Mouse (Mus musculus) brain, embryonic 14.5 days (tissue): ENCODE data around the gene Nrcam. TPM values are rescaled to one million over a fixed set of nuclear protein-coding genes. Genes with fewer than 3 reads are reported as not detected.

Experiments used
- DNase-seq: peaks from one replicate; pipeline ENCODE4 v3.0.0-alpha.2; 2011; ENCODE audit warnings: low read depth
- CTCF ChIP-seq: fragments of 200-500 bp; IDR thresholded peaks from 2 replicates; pipeline ENCODE4 v1.5.1; 2012; ENCODE audit warnings: inconsistent platforms, mild to moderate bottlenecking, moderate library complexity, borderline replicate concordance; ENCODE audit not compliant: insufficient read depth, insufficient read length; ENCODE audit errors: extremely low read depth
- POLR2A ChIP-seq: fragments of 200-500 bp; IDR thresholded peaks from 2 replicates; pipeline ENCODE4 v1.6.1; 2012; ENCODE audit warnings: mild to moderate bottlenecking, inconsistent platforms, borderline replicate concordance; ENCODE audit not compliant: poor library complexity, insufficient read depth, insufficient read length, severe bottlenecking; ENCODE audit errors: extremely low read depth
- polyA plus RNA-seq: library from polyadenylated mRNA; depleted of rRNA; stranded (reverse); fragments of >200 nt; gene quantifications from 2 replicates; pipeline ENCODE4 v1.2.3, GENCODE M21; 2012

The Nrcam gene
- polyA plus RNA-seq, 1 experiment = 89.1 TPM

DNA sequence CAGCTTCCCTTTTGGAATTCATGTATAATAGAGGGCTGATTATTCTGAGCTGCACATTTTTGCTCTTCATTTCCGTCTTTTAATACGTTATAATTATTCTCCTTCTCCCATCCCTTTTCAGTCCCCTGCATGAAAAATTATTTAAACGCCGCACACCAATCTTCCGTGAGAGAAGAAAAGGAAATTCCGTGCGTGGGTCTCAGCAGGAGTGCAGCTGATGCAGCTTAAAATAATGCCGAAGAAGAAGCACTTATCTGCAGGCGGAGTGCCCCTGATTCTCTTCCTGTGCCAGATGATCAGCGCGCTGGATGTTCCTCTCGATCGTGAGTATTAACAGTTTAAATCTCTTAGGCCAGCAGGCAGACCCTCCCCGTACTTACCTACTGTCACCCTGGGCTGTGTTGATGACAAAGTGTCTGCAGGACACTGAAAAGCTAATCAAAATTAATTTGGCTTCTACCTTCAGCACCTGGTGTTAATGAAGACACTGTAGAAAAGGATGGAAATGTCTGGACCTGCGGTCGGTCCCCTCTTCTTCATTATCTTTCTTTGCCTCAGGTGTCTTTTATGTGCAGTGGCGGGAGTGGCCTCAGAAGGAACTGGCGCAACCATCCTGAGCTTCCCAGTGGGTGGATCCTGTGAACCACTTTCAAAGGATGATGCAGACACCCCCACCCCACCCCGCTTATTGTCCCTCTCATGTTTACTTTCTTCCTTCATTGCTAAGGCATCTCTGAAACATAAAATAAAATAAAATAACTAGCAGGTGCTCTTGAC is 203.8 kb downstream of the Nrcam start:
- peak; percentile 64 for DNase-seq

DNA sequence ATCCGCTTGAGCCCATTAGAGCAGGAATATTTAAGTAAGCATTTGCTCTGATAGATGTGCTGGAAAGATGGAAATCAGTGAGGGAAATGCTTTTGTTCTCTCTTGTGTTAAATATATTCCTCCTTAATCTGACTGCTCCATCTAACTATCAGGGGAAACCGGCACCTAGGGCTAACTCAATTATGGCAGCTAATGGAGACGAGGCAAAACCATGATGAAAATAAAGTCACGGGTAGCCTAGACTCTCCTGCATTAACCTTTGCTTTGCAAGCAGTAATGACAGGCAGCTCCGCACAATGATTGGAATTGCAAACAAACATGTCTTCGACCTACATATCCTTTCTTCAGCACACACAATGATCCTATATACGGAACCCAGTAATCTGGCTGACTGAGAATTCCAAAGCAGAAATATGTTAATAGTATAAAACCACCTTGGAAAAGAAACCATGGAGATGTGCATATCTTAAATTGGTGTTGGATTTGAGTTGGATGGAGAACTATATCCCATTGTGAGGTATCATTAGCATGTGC is 205.5 kb downstream of the Nrcam start:
- TF ChIP-seq CTCF (no peak), POLR2A (no peak)
- DNase-seq = peak; percentile 56

More for the DNA sequence above, 203.8 kb downstream of the Nrcam start:
- TF ChIP-seq CTCF = no peak
- TF ChIP-seq POLR2A = no peak

DNA sequence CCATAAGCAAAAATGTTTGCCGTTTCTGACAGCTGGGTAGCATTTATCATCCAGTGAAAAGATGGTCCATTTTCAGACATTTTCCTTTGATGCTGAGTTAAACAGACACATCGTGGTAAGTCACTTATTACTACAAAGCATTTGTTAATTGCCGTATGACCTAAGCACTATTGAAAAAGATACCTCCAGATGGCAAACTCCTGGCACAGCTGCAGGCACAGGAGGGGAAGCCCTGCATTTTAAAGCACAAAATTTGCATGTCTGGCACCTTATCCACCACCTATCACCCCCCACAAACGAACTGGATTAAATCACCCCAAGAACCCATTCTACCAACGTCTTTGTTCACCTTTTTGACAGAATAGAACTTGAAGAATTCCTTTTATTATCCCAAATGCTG is 206.9 kb downstream of the Nrcam start:
- DNase-seq = peak; percentile 69
- no peak for TF ChIP-seq POLR2A

DNA sequence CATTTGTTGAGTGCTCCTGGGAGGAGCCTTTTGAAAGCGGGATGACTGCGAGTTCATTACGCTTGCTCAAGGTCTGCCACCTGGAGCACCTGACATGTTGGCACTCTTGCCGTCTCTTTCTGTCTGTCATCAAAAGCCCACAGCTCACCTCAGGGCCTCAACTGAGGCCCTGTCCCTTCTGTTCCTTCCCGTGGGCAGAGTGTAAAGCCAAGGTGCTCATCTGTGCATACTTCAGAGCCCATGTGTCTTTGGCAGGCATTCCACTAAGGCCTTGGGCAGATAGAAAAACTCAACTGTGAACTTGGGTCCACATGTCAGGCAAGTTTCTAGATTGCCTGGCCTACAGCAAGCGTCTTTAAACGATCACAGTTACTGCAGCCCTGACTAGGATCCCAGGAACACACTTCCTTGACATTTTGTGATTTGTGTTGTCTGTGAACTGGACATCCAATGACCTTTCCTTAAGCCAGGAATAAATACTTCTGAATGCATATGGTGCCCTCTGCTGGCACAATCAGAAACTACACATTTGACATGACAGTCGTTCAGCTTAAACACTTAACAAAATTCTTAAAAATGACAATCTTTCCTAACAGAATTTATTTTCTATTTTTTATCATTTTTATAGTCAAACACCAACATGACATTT is 219.2 kb downstream of the Nrcam start:
- peak; percentile 49; the same call in 1 of the 2 replicates for TF ChIP-seq CTCF
- no peak for TF ChIP-seq POLR2A
- DNase-seq = peak; percentile 91

DNA sequence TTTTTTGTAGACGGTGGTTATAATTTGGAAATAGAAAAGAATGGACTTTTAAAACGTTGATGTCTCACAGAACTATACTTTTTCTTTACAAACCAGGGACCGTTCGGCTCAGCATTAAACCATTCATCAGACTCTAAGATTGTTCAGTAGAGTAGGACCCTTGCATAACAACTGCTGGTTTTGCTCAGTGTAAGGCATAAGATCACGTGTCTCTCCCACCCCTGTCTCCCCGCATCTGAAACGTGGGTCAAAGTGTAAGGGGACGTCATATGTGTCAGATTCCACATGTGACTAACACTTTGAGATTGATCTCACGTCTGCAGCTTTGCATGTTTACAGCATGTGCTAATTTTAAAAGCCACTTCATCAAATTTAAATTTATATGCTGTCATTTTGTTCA is 219.8 kb downstream of the Nrcam start:
- TF ChIP-seq POLR2A (no peak), CTCF (no peak)
- no peak for DNase-seq

DNA sequence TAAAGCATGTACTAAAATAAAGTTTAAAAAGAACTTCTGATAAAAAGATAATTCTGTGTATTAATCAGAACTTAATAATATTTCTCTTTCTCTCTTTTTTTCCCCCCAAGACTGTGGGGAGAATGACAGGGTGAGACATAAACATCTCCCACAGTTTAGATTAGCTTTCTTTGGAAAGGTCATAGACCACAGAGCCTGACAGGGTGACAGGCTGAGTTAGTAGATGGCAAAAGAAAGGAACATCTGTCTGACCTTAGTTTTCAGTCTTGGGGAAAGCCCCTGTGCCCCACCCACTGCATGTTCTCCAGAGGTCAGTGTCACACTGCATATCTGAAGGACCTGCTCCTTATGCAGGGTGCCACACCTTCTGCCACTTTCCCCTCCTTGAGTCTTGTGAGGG is 222.9 kb downstream of the Nrcam start:
- no peak for TF ChIP-seq POLR2A
- no peak for TF ChIP-seq CTCF
- DNase-seq = no peak

DNA sequence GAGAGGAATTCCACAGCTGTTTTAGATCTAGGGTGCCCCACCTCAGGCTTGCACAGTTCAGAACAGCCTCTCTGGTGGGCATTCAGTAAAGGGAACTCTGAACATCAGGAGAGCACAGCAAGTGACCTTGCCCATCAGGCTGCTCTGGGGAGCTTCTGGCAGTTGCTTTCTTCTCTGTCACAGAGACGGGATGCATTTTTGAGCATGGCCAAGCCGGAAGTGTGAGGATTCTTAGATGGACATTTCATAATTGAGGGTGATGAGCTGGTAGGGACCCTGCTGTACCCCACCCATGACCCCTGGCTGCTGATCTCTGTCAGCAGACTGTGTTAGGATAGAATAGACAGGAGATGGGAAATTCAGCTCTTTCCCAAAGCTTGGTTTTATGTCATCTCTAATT is 225.4 kb downstream of the Nrcam start:
- TF ChIP-seq CTCF = no peak
- no peak for TF ChIP-seq POLR2A
- DNase-seq = no peak

DNA sequence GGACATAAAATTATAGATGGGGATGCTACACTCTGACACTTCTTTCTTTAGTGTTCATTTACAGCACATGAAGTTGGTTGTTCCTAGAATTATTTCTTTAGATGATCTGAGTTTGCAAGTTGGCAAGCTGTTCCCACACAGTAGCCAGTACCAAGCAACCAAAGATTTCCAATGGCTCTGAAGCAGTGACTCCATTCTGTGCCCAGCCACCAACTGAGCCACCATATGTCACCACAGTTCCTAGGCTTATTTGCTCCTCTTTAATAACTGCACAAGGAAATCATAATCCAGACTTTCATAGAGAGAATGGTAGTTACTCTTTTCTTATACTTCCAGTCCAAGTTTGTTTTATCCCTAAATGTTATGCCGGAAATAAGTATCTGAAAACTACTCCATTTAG is 226.1 kb downstream of the Nrcam start:
- TF ChIP-seq CTCF (no peak), POLR2A (no peak)
- no peak for DNase-seq

DNA sequence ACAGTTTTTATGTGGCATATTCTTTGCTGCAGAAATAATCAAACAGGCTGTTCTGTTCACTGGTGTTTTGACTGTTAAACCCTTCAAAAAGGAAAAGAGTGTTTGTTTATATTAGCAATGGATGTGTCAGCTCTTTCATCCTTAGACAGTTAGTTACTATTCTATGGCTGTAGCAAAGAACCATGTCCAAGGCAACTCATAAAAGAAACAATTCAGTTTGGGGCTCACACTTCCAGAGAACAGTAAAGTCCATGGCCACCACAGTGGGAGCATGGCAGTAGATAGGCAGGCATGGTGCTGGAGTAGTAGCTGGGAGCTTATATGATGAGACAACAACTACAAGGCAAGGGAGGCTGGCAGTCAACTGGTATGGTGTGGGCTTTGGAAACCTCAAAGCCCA is 231.3 kb downstream of the Nrcam start:
- TF ChIP-seq POLR2A (no peak), CTCF (no peak)
- DNase-seq = no peak

DNA sequence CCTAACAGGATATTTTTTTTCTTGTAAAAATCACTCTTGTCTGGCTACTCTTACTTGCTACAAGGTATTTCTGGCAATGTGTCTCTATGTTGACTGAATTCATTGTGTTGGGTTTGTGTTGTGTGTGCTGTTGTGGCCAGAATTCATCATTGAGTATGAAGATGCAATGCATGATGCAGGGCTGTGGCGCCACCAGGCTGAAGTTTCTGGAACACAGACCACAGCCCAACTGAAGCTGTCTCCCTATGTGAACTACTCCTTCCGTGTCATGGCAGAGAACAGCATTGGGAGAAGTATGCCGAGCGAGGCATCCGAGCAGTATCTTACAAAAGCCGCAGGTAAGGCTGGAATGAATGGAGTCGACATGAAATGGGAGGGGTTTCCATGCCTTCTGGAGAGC is 241.4 kb downstream of the Nrcam start:
- DNase-seq = peak; percentile 29
- TF ChIP-seq CTCF (peak; percentile 39; the same call in 1 of the 2 replicates), POLR2A (no peak)

DNA sequence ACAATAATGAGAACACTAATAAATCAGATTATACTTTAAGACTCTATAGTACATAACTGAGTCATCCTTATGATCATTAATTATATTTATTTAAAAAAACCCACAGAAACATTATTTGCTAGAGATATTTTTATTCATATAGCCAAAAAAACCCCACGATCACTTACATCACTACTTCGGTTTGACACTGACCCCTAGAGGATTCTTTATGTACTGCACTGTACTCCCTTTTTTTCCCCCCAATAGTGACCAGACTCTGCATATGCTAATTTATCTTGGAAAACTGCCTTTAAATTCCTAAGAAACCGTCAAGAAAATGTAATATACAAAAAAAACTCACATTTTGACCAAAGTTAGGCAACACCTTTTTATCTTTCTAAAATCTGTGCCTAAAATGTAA is 244.0 kb downstream of the Nrcam start:
- DNase-seq = peak; percentile 68
- TF ChIP-seq CTCF = peak; percentile 35; the same call in 1 of the 2 replicates
- no peak for TF ChIP-seq POLR2A

DNA sequence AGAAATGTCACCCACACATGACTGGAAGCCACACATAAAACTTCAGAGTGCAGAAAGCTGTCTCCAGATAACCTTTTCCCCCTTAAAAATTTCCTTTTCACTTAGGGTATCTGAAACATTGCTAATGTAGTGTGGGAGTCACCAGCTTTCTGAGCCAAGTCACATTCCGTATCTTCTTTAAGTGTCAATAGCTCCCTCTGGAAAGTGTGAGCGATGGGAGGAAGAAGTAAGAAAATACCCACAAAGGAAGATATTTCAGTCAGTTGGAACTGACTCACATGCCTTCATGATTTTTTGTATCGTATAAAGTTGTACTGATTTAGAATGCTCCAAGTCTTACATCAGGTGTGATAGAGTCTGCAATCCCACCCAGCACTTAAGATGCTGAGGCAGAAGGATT is 245.5 kb downstream of the Nrcam start:
- TF ChIP-seq CTCF = no peak
- no peak for TF ChIP-seq POLR2A

DNA sequence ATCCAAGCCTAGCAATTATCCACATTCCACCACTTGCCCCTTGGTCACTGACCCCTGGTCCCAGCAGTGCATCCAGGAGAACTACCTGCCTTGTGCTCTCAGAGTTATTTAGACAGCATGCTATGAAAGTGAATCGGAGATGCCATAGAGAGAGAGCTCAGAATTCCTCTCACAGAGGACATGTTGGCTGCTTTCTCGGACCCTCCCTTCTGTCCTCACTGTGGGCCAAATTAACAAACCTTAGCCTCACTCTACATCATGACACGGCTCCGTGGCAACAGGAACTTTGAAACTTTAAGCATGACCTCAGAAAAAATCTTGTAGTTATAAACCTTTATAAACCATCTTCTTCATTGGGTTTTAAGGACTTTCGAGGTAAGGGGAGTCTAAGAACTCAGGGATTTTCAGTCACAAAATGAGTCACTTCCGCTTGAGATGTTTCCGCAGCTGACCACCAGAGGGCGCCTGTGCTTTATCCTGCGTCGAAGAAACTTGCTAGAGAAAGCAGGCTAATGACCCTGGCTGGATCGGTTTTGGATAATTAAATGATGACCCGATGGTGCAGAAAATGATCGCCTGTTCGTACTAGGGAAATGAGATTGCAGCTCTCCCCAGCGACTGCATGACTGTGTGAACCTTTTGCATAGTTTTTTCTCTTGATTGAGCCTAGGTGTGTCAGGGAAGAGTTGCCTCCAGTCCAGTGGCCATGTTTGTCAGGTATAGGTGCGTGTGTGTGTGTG is 272.9 kb downstream of the Nrcam start:
- peak; percentile 85 for DNase-seq
- TF ChIP-seq CTCF (peak; percentile 86), POLR2A (no peak)

More for the DNA sequence above, 245.5 kb downstream of the Nrcam start:
- no peak for DNase-seq

DNA sequence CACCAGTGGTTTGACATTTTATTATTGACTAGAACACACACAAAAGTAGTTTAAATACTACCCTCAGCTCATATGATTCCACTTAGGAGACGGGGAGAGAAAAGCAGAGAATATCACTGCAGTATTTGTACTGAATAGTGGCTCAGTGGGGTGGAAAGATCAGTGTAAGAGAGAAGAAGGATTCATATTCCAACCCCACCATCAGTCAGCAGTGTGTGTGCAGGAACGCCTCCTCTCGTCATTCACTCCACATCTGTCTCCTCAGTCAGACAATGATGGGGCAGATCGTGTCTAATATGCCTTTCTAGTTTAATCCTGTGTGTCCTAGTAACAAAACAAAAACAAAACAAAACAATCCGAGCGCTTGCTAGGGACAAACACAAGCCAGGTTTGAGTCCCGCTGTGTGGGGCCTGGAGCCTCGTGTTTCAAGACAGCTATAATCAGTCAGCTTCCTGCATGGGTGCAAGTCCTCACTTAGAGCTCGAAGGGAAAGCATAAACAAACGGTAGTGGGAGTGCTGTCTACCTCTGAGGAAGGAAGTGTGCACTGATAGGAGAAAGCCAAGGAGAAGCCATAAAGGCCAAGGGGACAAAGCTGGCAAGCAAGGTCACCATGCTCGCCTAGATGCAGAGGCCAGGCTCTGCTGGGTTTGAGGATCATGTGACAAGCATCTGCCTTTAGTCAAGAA is 273.7 kb downstream of the Nrcam start:
- peak; percentile 23 for DNase-seq
- no peak for TF ChIP-seq POLR2A
- TF ChIP-seq CTCF = no peak
